Mouse (Mus musculus) embryonic facial prominence, embryonic 14.5 days (tissue): ENCODE data around the gene Zbed5. TPM values are rescaled to one million over a fixed set of nuclear protein-coding genes. Genes with fewer than 3 reads are reported as not detected.

ENCODE experiments used
- ATAC-seq: fragments of 200-750 bp; cut with Nextera tagmentation; 2 replicates; pipeline ENCODE4 v1.8.0; 2017; ENCODE audit warnings: low read depth, moderate number of reproducible peaks, moderate TSS enrichment
- DNase-seq: peaks from one replicate; pipeline ENCODE4 v3.0.0-alpha.2; 2015; ENCODE audit warnings: low spot score
- H3K27ac ChIP-seq: fragments of 300-500 bp; sonication (generic); replicated peaks from 2 replicates; pipeline ENCODE4 v1.5.1; 2014; ENCODE audit warnings: low read depth, mild to moderate bottlenecking, low read length, moderate library complexity
- H3K27me3 ChIP-seq: fragments of 300-500 bp; sonication (generic); replicated peaks from 2 replicates; pipeline ENCODE4 v1.6.1; 2014; ENCODE audit warnings: low read length; ENCODE audit not compliant: control insufficient read depth, insufficient read depth
- H3K36me3 ChIP-seq: fragments of 300-500 bp; sonication (generic); 2 replicates; pipeline ENCODE4 v1.6.1; 2014; ENCODE audit warnings: low read length, mixed read lengths; ENCODE audit not compliant: control insufficient read depth, insufficient read depth
- H3K4me1 ChIP-seq: fragments of 300-500 bp; sonication (generic); 2 replicates; pipeline ENCODE4 v1.6.1; 2014; ENCODE audit warnings: antibody characterized with exemption, low read length; ENCODE audit not compliant: control insufficient read depth, insufficient read depth
- H3K4me2 ChIP-seq: fragments of 300-500 bp; sonication (generic); 2 replicates; pipeline ENCODE4 v1.6.1; 2014; ENCODE audit warnings: low read depth, mild to moderate bottlenecking, low read length, moderate library complexity, mixed read lengths
- H3K4me3 ChIP-seq: fragments of 300-500 bp; sonication (generic); 2 replicates; pipeline ENCODE4 v1.5.1; 2014; ENCODE audit warnings: low read depth, mild to moderate bottlenecking, low read length
- H3K9ac ChIP-seq: fragments of 300-500 bp; sonication (generic); 2 replicates; pipeline ENCODE4 v1.6.1; 2014; ENCODE audit warnings: low read depth, mild to moderate bottlenecking, low read length, moderate library complexity, mixed read lengths
- H3K9me3 ChIP-seq: fragments of 300-500 bp; sonication (generic); 2 replicates; pipeline ENCODE4 v1.6.1; 2016; ENCODE audit warnings: low read length; ENCODE audit not compliant: control insufficient read depth
- WGBS: fragments of 180-500 bp; shearing (Covaris S2); extraction: QIAGEN DNeasy Blood & Tissue Kit; methylation state at CpG from one replicate; pipeline ENCODE4 v1.1.7; 2014; 5-methylcytosine and 5-hydroxymethylcytosine counted together
- polyA plus RNA-seq: library from polyadenylated mRNA; unstranded; fragments of >200 nt; fragmentation: Nextera tagmentation; extraction: Ambion mirVana; gene quantifications from 2 replicates; pipeline ENCODE4 v1.2.1, GENCODE M21; 2014

Zbed5 gene
- polyA plus RNA-seq, 1 experiment from 2014 or later: 5.6 TPM

DNA sequence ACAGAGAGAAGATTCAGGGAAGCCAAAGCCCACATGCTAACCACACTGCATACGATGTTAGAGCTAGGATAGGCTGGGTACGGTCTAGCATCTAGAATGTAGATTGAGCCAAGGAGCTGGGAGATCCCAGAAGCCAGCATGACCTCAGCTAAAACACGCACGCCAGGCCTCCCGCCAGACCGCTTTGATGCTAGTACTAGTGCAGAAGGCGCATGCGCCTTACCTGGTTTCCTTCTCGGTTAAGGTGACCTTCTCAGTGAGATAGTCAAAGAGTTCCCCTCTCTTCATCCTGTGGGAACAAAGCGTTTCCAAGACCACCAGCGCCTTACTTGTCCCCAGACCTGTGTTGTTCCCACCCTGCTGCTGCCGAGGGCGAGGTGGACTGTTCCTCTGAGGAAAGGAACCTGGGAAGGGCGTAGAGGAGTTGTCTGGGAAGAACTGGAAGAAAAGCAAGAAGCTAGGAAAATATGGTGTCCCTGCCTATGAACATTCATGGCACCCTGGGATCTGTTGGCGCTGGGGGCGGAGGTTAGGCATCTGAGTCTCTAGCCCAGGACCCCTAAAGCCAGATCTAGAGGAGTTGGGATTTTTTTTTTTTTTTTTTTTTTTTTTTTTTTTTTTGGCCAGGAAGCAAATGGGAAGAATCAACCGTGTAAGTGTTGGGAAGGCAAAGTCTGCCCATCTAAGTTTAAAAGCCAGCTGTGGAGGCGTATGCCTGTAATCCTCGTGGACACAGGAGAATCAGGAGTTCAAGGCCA lies 26.1 kb upstream of the Zbed5 start:
- Histone ChIP-seq H3K36me3 (no peaks in the 10 kb centered on the region), H3K27me3 (no peaks in the 10 kb centered on the region), H3K4me1 (no peaks in the 10 kb centered on the region), H3K27ac (no peak overlapping the region), H3K9ac (no peak overlapping the region), H3K4me2 (no peak overlapping the region), H3K4me3 (no peak overlapping the region), H3K9me3 (no peaks in the 10 kb centered on the region)
- ATAC-seq (no peak), DNase-seq (no peak)
- 89% methylated on average over 19 of the region's 19 CpGs for WGBS

GRCm38 (mm10) chr5:129871238-129871637 lies 24.3 kb upstream of the Zbed5 start:
- no peaks in the 10 kb centered on the region for H3K27me3 ChIP-seq
- 71% methylated on average over 2 of the region's 2 CpGs for WGBS
- no peaks in the 10 kb centered on the region for H3K9me3 ChIP-seq
- H3K27ac ChIP-seq: no peak overlapping the region
- no peaks in the 10 kb centered on the region for H3K36me3 ChIP-seq
- no peak overlapping the region for H3K4me2 ChIP-seq
- no peak for DNase-seq
- no peaks in the 10 kb centered on the region for H3K4me1 ChIP-seq
- no peak overlapping the region for H3K9ac ChIP-seq
- no peak for ATAC-seq
- no peak overlapping the region for H3K4me3 ChIP-seq

DNA sequence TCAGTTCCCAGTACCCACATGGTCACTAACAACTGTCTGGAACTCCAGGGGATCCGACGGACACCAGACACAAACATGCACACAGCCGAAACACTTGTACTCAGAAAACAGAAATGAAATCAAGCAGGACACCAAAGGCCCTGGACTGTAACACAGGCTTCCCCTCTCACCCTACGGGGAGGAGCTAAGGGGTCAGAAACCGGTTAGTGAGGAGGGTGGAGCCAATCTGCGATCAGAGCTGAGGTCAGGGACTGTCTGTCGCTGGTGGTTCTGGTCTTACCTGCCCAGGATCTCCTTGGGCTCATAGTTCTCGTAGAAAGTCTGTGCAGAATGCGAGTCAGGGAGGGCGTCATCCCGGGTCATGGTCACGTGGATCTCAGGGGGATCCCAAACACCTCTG lies 21.6 kb upstream of the Zbed5 start:
- no peak overlapping the region for H3K4me3 ChIP-seq
- no peak for DNase-seq
- no peaks in the 10 kb centered on the region for H3K9me3 ChIP-seq
- H3K4me2 ChIP-seq: no peak overlapping the region
- H3K36me3 ChIP-seq: no peaks in the 10 kb centered on the region
- no peaks in the 10 kb centered on the region for H3K4me1 ChIP-seq
- H3K9ac ChIP-seq: no peak overlapping the region
- 84% methylated on average over 12 of the region's 12 CpGs for WGBS
- H3K27me3 ChIP-seq: no peaks in the 10 kb centered on the region
- no peak overlapping the region for H3K27ac ChIP-seq
- no peak for ATAC-seq

DNA sequence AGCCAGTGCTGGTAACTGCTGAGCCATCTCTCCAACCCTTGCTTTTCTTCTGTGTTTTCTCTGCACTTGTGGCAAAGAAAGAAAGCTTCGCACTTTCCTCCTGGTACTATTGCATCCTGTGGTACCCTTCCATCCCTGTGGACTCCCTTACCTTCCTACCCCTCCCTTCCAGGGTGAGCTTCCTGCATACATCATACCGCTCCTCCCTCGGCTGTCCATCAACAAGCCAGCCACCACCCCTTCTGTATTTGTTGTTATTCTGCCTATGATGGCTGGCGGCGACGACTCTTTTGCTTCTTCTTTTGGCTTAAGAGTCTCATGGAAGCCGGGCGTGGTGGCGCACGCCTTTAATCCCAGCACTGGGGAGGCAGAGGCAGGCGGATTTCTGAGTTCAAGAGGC lies 20.4 kb upstream of the Zbed5 start:
- DNase-seq (no peak), ATAC-seq (no peak)
- Histone ChIP-seq H3K36me3 (no peaks in the 10 kb centered on the region; the same call in 1 of the 2 replicates), H3K9ac (no peak overlapping the region), H3K27me3 (no peaks in the 10 kb centered on the region), H3K4me1 (no peaks in the 10 kb centered on the region), H3K27ac (no peak overlapping the region), H3K9me3 (no peaks in the 10 kb centered on the region), H3K4me2 (no peak overlapping the region), H3K4me3 (no peak overlapping the region)
- 80% methylated on average over 11 of the region's 11 CpGs for WGBS

- Histone ChIP-seq H3K27ac (no peak overlapping the region), H3K36me3 (peaks cover 24% of the 10 kb centered on the region), H3K9me3 (no peaks in the 10 kb centered on the region), H3K4me1 (no peaks in the 10 kb centered on the region), H3K4me3 (no peak overlapping the region), H3K4me2 (no peak overlapping the region), H3K9ac (no peak overlapping the region), H3K27me3 (no peaks in the 10 kb centered on the region)
- 69% methylated on average over 9 of the region's 9 CpGs for WGBS
- ATAC-seq (no peak), DNase-seq (no peak)
Observed at GRCm38 (mm10) chr5:129877731-129878455, 17.6 kb upstream of the Zbed5 start.

DNA sequence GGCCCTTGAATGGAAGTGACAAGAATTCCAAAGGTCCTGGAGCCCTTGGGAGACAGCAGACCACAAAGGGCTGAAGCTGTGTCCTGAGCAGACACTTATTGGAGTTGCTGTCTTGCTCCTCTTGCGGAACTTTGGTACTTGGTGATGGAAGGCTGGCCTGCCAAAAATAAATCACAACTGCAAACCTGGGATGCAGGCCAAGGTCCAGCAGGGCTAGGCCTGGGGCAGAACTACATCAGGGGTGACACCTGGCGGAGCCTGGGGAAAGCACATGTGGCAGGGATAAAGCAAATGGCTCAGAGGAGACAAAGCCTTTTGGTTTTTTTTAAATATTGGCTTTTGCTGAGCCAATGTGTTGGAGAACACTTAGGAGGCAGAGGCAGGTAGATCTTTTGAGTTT lies 16.6 kb upstream of the Zbed5 start:
- no peak for ATAC-seq
- Histone ChIP-seq H3K4me1 (no peaks in the 10 kb centered on the region), H3K4me3 (no peak overlapping the region), H3K36me3 (peaks cover 32% of the 10 kb centered on the region), H3K9ac (no peak overlapping the region), H3K27me3 (no peaks in the 10 kb centered on the region), H3K4me2 (no peak overlapping the region), H3K9me3 (no peaks in the 10 kb centered on the region), H3K27ac (no peak overlapping the region)
- DNase-seq: peak; percentile 43
- 67% methylated on average over 2 of the region's 2 CpGs for WGBS

- ATAC-seq (no peak), DNase-seq (no peak)
- Histone ChIP-seq H3K9ac (no peak overlapping the region), H3K27ac (no peak overlapping the region), H3K4me1 (no peaks in the 10 kb centered on the region), H3K4me2 (no peak overlapping the region), H3K9me3 (no peaks in the 10 kb centered on the region), H3K27me3 (no peaks in the 10 kb centered on the region), H3K4me3 (no peak overlapping the region), H3K36me3 (peaks cover 40% of the 10 kb centered on the region)
- 76% methylated on average over 3 of the region's 3 CpGs for WGBS
Observed at GRCm38 (mm10) chr5:129879888-129880287, 15.6 kb upstream of the Zbed5 start.

- DNase-seq (no peak), ATAC-seq (no peak)
- WGBS: 30% methylated on average over 10 of the region's 10 CpGs
- Histone ChIP-seq H3K4me1 (peaks cover 9% of the 10 kb centered on the region), H3K36me3 (peaks cover 35% of the 10 kb centered on the region), H3K9me3 (no peaks in the 10 kb centered on the region), H3K4me2 (peak overlapping the region; percentile 88), H3K4me3 (peak overlapping the region; percentile 82), H3K9ac (peak overlapping the region; percentile 94), H3K27ac (peak overlapping the region; percentile 92), H3K27me3 (no peaks in the 10 kb centered on the region)
Observed at GRCm38 (mm10) chr5:129886271-129886670, 9.3 kb upstream of the Zbed5 start.
